In genomic region chr8:109106971-109107370, GRCm38 (mm10) we compare ENCODE assay signal across 16 mouse cellular contexts.
A peak's percentile ranks its signal among the peaks of the same experiment; 100 is the strongest.
DNase-seq lines count a peak whose midpoint lies in the region; ATAC-seq and TF ChIP-seq lines count a peak whose summit lies in the region.
"Had no signal": no experiment of that assay in that cellular context is flagged by ENCODE, and none has a peak within 500 bp of the region (broad histone marks: within the 10 kb centered on the region; RNA-seq: fewer than 3 reads in every experiment).

No protein-coding gene starts in this region.

- TF ChIP-seq CTCF in gastrocnemius, adult 2 months (IDR thresholded peaks at IDR 0.05) = no peak

- no peak overlapping the region for H3K4me3 ChIP-seq in gastrocnemius, adult 2 months
- H3K4me3 ChIP-seq in midbrain, embryonic 11.5 days (ENCODE audit: low read depth, low read length) = no peak overlapping the region
- no peak overlapping the region for H3K4me3 ChIP-seq in midbrain, embryonic 13.5 days (replicated peaks)
- no peak overlapping the region for H3K4me3 ChIP-seq in embryonic facial prominence, embryonic 15.5 days (replicated peaks)
- no peak overlapping the region for H3K4me3 ChIP-seq in midbrain, embryonic 15.5 days
- H3K4me3 ChIP-seq: erythroblast, embryonic 14.5 days; liver, embryonic 15.5 days had no signal

- no peak for ATAC-seq in midbrain, embryonic 11.5 days (ENCODE audit: low FRiP score)
- no peak for ATAC-seq in midbrain, embryonic 13.5 days
- no peak for ATAC-seq in embryonic facial prominence, embryonic 15.5 days (ENCODE audit: insufficient number of reproducible peaks, low FRiP score, low TSS enrichment, low read depth)
- ATAC-seq in midbrain, embryonic 15.5 days (replicated peaks) = no peak
- no peak for ATAC-seq in cerebellum, adult (ENCODE audit: insufficient number of reproducible peaks, low FRiP score, low TSS enrichment)
- ATAC-seq: inflammation-experienced regulatory T-cells, adult 6 months had no signal

- H3K36me3 ChIP-seq in midbrain, embryonic 11.5 days (ENCODE audit: control insufficient read depth, insufficient read depth, low read length) = no peaks in the 10 kb centered on the region
- H3K36me3 ChIP-seq in midbrain, embryonic 13.5 days = no peaks in the 10 kb centered on the region
- H3K36me3 ChIP-seq in embryonic facial prominence, embryonic 15.5 days = no peaks in the 10 kb centered on the region
- no peaks in the 10 kb centered on the region for H3K36me3 ChIP-seq in midbrain, embryonic 15.5 days (replicated peaks)
- H3K36me3 ChIP-seq: liver, embryonic 15.5 days had no signal

- H3K4me1 ChIP-seq in midbrain, embryonic 11.5 days (ENCODE audit: control insufficient read depth, insufficient read depth, low read length) = peaks cover 6% of the 10 kb centered on the region; the same call in 1 of the 2 replicates
- H3K4me1 ChIP-seq in midbrain, embryonic 13.5 days (replicated peaks) = peaks cover 23% of the 10 kb centered on the region
- peaks cover 27% of the 10 kb centered on the region for H3K4me1 ChIP-seq in embryonic facial prominence, embryonic 15.5 days
- peaks cover 10% of the 10 kb centered on the region for H3K4me1 ChIP-seq in midbrain, embryonic 15.5 days
- H3K4me1 ChIP-seq: liver, embryonic 15.5 days had no signal

- WGBS in midbrain, embryonic 11.5 days = 48% methylated on average over 9 of the region's 9 CpGs
- 34% methylated on average over 9 of the region's 9 CpGs for WGBS in midbrain, embryonic 13.5 days
- WGBS in embryonic facial prominence, embryonic 15.5 days = 24% methylated on average over 9 of the region's 9 CpGs
- WGBS in midbrain, embryonic 15.5 days = 31% methylated on average over 9 of the region's 9 CpGs

- intact Hi-C loops in gastrocnemius, adult 2 months (cut with DNase I) = no loop called here

- no peak overlapping the region for H3K9ac ChIP-seq in midbrain, embryonic 11.5 days (ENCODE audit: low read length)
- H3K9ac ChIP-seq in midbrain, embryonic 13.5 days (replicated peaks) = no peak overlapping the region
- no peak overlapping the region for H3K9ac ChIP-seq in embryonic facial prominence, embryonic 15.5 days
- no peak overlapping the region for H3K9ac ChIP-seq in midbrain, embryonic 15.5 days
- H3K9ac ChIP-seq: liver, embryonic 15.5 days had no signal

- DNase-seq in gastrocnemius, adult 2 months = no peak
- DNase-seq in gastrocnemius, adult 18-20 months (ENCODE audit: low spot score) = no peak
- peak; percentile 85 for DNase-seq in midbrain, embryonic 11.5 days (ENCODE audit: low spot score, missing footprints)
- no peak for DNase-seq in frontal cortex, adult 2 months (ENCODE audit: extremely low spot score in 1 of 2, low spot score in 1 of 2)
- DNase-seq: adrenal gland, adult 2 months; B cell, adult 2 months; cerebellum, postnatal 14 days; layer of hippocampus, adult 9-11 months; spleen, adult 18-20 months had no signal

- H3K9me3 ChIP-seq in midbrain, embryonic 11.5 days (ENCODE audit: control insufficient read depth, low read length) = no peaks in the 10 kb centered on the region
- no peaks in the 10 kb centered on the region for H3K9me3 ChIP-seq in midbrain, embryonic 13.5 days
- H3K9me3 ChIP-seq in embryonic facial prominence, embryonic 15.5 days (replicated peaks) = no peaks in the 10 kb centered on the region
- H3K9me3 ChIP-seq in midbrain, embryonic 15.5 days = no peaks in the 10 kb centered on the region
- H3K9me3 ChIP-seq: liver, embryonic 15.5 days had no signal

- H3K27me3 ChIP-seq in midbrain, embryonic 11.5 days (ENCODE audit: control insufficient read depth, insufficient read depth, low read length) = no peaks in the 10 kb centered on the region
- H3K27me3 ChIP-seq in midbrain, embryonic 13.5 days = no peaks in the 10 kb centered on the region
- no peaks in the 10 kb centered on the region for H3K27me3 ChIP-seq in embryonic facial prominence, embryonic 15.5 days
- no peaks in the 10 kb centered on the region for H3K27me3 ChIP-seq in midbrain, embryonic 15.5 days (replicated peaks)
- H3K27me3 ChIP-seq: liver, embryonic 15.5 days had no signal

- no peak overlapping the region for H3K4me2 ChIP-seq in midbrain, embryonic 11.5 days
- H3K4me2 ChIP-seq in midbrain, embryonic 13.5 days (replicated peaks) = no peak overlapping the region; the same call in 1 of the 2 replicates
- H3K4me2 ChIP-seq in embryonic facial prominence, embryonic 15.5 days (replicated peaks) = peak overlapping the region; percentile 30
- peak overlapping the region; percentile 17 for H3K4me2 ChIP-seq in midbrain, embryonic 15.5 days
- H3K4me2 ChIP-seq: liver, embryonic 15.5 days had no signal

- H3K27ac ChIP-seq in gastrocnemius, adult 2 months = peak overlapping the region; percentile 54
- H3K27ac ChIP-seq in midbrain, embryonic 11.5 days (ENCODE audit: low read depth, low read length) = no peak overlapping the region
- no peak overlapping the region for H3K27ac ChIP-seq in midbrain, embryonic 13.5 days
- peak overlapping the region; percentile 17; the same call in 1 of the 2 replicates for H3K27ac ChIP-seq in embryonic facial prominence, embryonic 15.5 days (replicated peaks)
- no peak overlapping the region for H3K27ac ChIP-seq in midbrain, embryonic 15.5 days
- H3K27ac ChIP-seq: liver, embryonic 15.5 days had no signal

Comparison
In these comparisons a context has a peak if more than half of its experiments do, and no peak if none do; other contexts are left out.
1. H3K4me2 ChIP-seq: peak in embryonic facial prominence, embryonic 15.5 days (single experiment) and midbrain, embryonic 15.5 days (single experiment); none in midbrain, embryonic 11.5 days (single experiment) and midbrain, embryonic 13.5 days (single experiment).
2. H3K27ac ChIP-seq: peak in gastrocnemius, adult 2 months (single experiment) and embryonic facial prominence, embryonic 15.5 days (single experiment); none in midbrain, embryonic 11.5 days (single experiment), midbrain, embryonic 13.5 days (single experiment) and midbrain, embryonic 15.5 days (single experiment).